Mouse (Mus musculus): Measurements from ENCODE around the gene Msi2. TPM values are rescaled to one million over a fixed set of nuclear protein-coding genes. Genes with fewer than 3 reads are reported as not detected.

Gene Msi2
- polyA plus RNA-seq, 1 experiment: 14.2 TPM

- Histone ChIP-seq H3K4me3 (ENCODE audit: extremely low read depth, insufficient read depth, insufficient read length) (no peak overlapping the region), H3K4me1 (ENCODE audit: control insufficient read depth, insufficient read depth, insufficient read length) (peaks cover 6% of the 10 kb centered on the region; the same call in 1 of the 2 replicates), H3K36me3 (ENCODE audit: control insufficient read depth, insufficient read depth, low read length) (peaks cover 2% of the 10 kb centered on the region; the same call in 1 of the 2 replicates), H3K27ac (ENCODE audit: insufficient read depth, low read length) (no peak overlapping the region), H3K27me3 (ENCODE audit: control insufficient read depth, insufficient read depth, low read length) (no peaks in the 10 kb centered on the region)
- TF ChIP-seq POLR2A (IDR thresholded peaks at IDR 0.05; ENCODE audit: low read depth, low read length) (no peak), CTCF (IDR thresholded peaks at IDR 0.05; ENCODE audit: extremely low read depth, insufficient read depth, insufficient read length, insufficient replicate concordance) (no peak)
- no peak for DNase-seq (ENCODE audit: low read depth in 1 of 2, low spot score in 2 of 2)
- 92% methylated on average over 2 of the region's 2 CpGs for WGBS
Observed at GRCm38 (mm10) chr11:88515267-88515666, 203.0 kb downstream of the Msi2 start.

GRCm38 (mm10) chr11:88514151-88514926 lies 204.0 kb downstream of the Msi2 start:
- 80% methylated on average over 12 of the region's 12 CpGs for WGBS

GRCm38 (mm10) chr11:88512580-88512979 lies 205.7 kb downstream of the Msi2 start:
- DNase-seq (ENCODE audit: low read depth in 1 of 2, low spot score in 2 of 2): peak; percentile 22 to 54
- Histone ChIP-seq H3K4me3 (ENCODE audit: extremely low read depth, insufficient read depth, insufficient read length) (no peak overlapping the region), H3K36me3 (ENCODE audit: control insufficient read depth, insufficient read depth, low read length) (peaks cover 2% of the 10 kb centered on the region; the same call in 1 of the 2 replicates), H3K27ac (ENCODE audit: insufficient read depth, low read length) (no peak overlapping the region), H3K4me1 (ENCODE audit: control insufficient read depth, insufficient read depth, insufficient read length) (peaks cover 9% of the 10 kb centered on the region; the same call in 1 of the 2 replicates), H3K27me3 (ENCODE audit: control insufficient read depth, insufficient read depth, low read length) (no peaks in the 10 kb centered on the region)
- 74% methylated on average over 4 of the region's 4 CpGs for WGBS
- TF ChIP-seq CTCF (IDR thresholded peaks at IDR 0.05; ENCODE audit: extremely low read depth, insufficient read depth, insufficient read length, insufficient replicate concordance): peak; percentile 65; the same call in 1 of the 2 replicates
- no peak for TF ChIP-seq POLR2A (IDR thresholded peaks at IDR 0.05; ENCODE audit: low read depth, low read length)

More at GRCm38 (mm10) chr11:88514151-88514926, 204.0 kb downstream of the Msi2 start:
- H3K27me3 ChIP-seq (ENCODE audit: control insufficient read depth, insufficient read depth, low read length): no peaks in the 10 kb centered on the region
- H3K4me1 ChIP-seq (ENCODE audit: control insufficient read depth, insufficient read depth, insufficient read length): peaks cover 9% of the 10 kb centered on the region; the same call in 1 of the 2 replicates
- no peak for DNase-seq (ENCODE audit: low read depth in 1 of 2, low spot score in 2 of 2)
- H3K4me3 ChIP-seq (ENCODE audit: extremely low read depth, insufficient read depth, insufficient read length): no peak overlapping the region
- H3K27ac ChIP-seq (ENCODE audit: insufficient read depth, low read length): no peak overlapping the region
- H3K36me3 ChIP-seq (ENCODE audit: control insufficient read depth, insufficient read depth, low read length): peaks cover 2% of the 10 kb centered on the region; the same call in 1 of the 2 replicates
- TF ChIP-seq CTCF (IDR thresholded peaks at IDR 0.05; ENCODE audit: extremely low read depth, insufficient read depth, insufficient read length, insufficient replicate concordance) (no peak), POLR2A (IDR thresholded peaks at IDR 0.05; ENCODE audit: low read depth, low read length) (no peak)

- TF ChIP-seq CTCF (IDR thresholded peaks at IDR 0.05; ENCODE audit: extremely low read depth, insufficient read depth, insufficient read length, insufficient replicate concordance) (no peak), POLR2A (IDR thresholded peaks at IDR 0.05; ENCODE audit: low read depth, low read length) (no peak)
- peaks cover 2% of the 10 kb centered on the region; the same call in 1 of the 2 replicates for H3K36me3 ChIP-seq (ENCODE audit: control insufficient read depth, insufficient read depth, low read length)
- no peak overlapping the region for H3K4me3 ChIP-seq (ENCODE audit: extremely low read depth, insufficient read depth, insufficient read length)
- no peaks in the 10 kb centered on the region for H3K27me3 ChIP-seq (ENCODE audit: control insufficient read depth, insufficient read depth, low read length)
- no peak overlapping the region for H3K27ac ChIP-seq (ENCODE audit: insufficient read depth, low read length)
- 36% methylated on average over 8 of the region's 8 CpGs for WGBS
- H3K4me1 ChIP-seq (ENCODE audit: control insufficient read depth, insufficient read depth, insufficient read length): peaks cover 2% of the 10 kb centered on the region; the same call in 1 of the 2 replicates
- no peak for DNase-seq (ENCODE audit: low read depth in 1 of 2, low spot score in 2 of 2)
Observed at GRCm38 (mm10) chr11:88510282-88510850, 207.9 kb downstream of the Msi2 start.

GRCm38 (mm10) chr11:88509464-88509863 lies 208.8 kb downstream of the Msi2 start:
- WGBS: 71% methylated on average over 4 of the region's 4 CpGs
- H3K27ac ChIP-seq (ENCODE audit: insufficient read depth, low read length): no peak overlapping the region
- no peak for DNase-seq (ENCODE audit: low read depth in 1 of 2, low spot score in 2 of 2)
- H3K27me3 ChIP-seq (ENCODE audit: control insufficient read depth, insufficient read depth, low read length): no peaks in the 10 kb centered on the region
- peaks cover 2% of the 10 kb centered on the region; the same call in 1 of the 2 replicates for H3K36me3 ChIP-seq (ENCODE audit: control insufficient read depth, insufficient read depth, low read length)
- H3K4me1 ChIP-seq (ENCODE audit: control insufficient read depth, insufficient read depth, insufficient read length): peaks cover 2% of the 10 kb centered on the region; the same call in 1 of the 2 replicates
- TF ChIP-seq CTCF (IDR thresholded peaks at IDR 0.05; ENCODE audit: extremely low read depth, insufficient read depth, insufficient read length, insufficient replicate concordance): no peak
- TF ChIP-seq POLR2A (IDR thresholded peaks at IDR 0.05; ENCODE audit: low read depth, low read length): no peak
- H3K4me3 ChIP-seq (ENCODE audit: extremely low read depth, insufficient read depth, insufficient read length): no peak overlapping the region

GRCm38 (mm10) chr11:88508133-88508532 lies 210.2 kb downstream of the Msi2 start:
- no peak for TF ChIP-seq POLR2A (IDR thresholded peaks at IDR 0.05; ENCODE audit: low read depth, low read length)
- TF ChIP-seq CTCF (IDR thresholded peaks at IDR 0.05; ENCODE audit: extremely low read depth, insufficient read depth, insufficient read length, insufficient replicate concordance): no peak

More at GRCm38 (mm10) chr11:88508133-88508532, 210.2 kb downstream of the Msi2 start:
- WGBS: 91% methylated on average over 7 of the region's 7 CpGs
- no peak overlapping the region for H3K27ac ChIP-seq (ENCODE audit: insufficient read depth, low read length)
- no peaks in the 10 kb centered on the region for H3K36me3 ChIP-seq (ENCODE audit: control insufficient read depth, insufficient read depth, low read length)
- peaks cover 2% of the 10 kb centered on the region; the same call in 1 of the 2 replicates for H3K4me1 ChIP-seq (ENCODE audit: control insufficient read depth, insufficient read depth, insufficient read length)
- no peak for DNase-seq (ENCODE audit: low read depth in 1 of 2, low spot score in 2 of 2)
- H3K4me3 ChIP-seq (ENCODE audit: extremely low read depth, insufficient read depth, insufficient read length): no peak overlapping the region
- H3K27me3 ChIP-seq (ENCODE audit: control insufficient read depth, insufficient read depth, low read length): no peaks in the 10 kb centered on the region
